Mouse (Mus musculus) lung, adult 2 months (tissue): ENCODE measurements around the gene Cacna1s.

Experiments
- CTCF ChIP-seq: fragments of 200-500 bp; IDR thresholded peaks from 2 replicates; pipeline ENCODE4 v1.5.1; 2011; ENCODE audit warnings: mild to moderate bottlenecking, low read length, control low read depth; ENCODE audit not compliant: insufficient read depth
- POLR2A ChIP-seq: fragments of 200-500 bp; IDR thresholded peaks from 2 replicates; pipeline ENCODE4 v1.6.1; 2011; ENCODE audit warnings: low read depth, mild to moderate bottlenecking, control low read depth, low read length, borderline replicate concordance; ENCODE audit errors: extremely low read depth

DNA sequence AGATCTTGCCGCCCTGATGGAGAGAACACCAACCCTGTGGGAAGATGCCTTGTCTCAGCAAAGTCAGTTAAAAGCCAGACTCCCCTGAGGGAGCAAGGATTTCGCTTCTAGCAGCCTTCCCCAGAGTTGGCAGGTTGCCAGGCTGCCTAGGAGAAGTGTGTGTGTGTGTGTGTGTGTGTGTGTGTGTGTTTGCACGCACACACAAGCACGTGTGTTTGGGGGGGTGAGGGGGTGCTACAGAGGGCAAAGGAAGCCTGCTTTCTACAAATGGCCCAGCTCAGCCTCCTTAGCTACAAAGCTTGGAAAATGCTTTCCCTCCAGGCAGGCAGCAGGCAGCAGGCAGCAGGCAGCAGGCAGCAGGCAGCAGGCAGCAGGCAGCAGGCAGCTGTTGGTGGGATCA lies 85.0 kb downstream of the Cacna1s start:
- TF ChIP-seq CTCF (no peak), POLR2A (no peak)
